Mouse (Mus musculus): ENCODE measurements around the gene Ryr1.

DNA sequence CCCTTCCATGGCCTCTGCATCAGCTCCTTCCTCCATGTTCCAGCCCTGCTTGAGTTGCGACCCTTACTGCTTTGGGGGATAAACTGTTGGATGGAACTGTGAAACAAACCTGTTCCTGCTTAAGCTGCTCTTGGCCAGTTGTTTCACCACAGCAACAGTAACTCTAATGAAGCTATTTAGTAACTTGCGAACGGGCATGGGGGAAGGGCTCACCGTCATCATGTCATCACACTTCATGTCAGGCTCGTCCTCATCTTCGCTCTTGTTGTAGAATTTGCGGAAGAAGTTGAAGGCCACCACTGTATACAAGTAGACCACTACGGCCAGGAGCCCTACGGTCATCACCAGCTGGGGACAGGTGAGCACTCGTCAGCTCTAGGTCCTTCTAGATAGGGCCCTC is 116.8 kb downstream of the Ryr1 start:
- TF ChIP-seq POLR2A (IDR thresholded peaks at IDR 0.05; ENCODE audit: control insufficient read depth, low read depth, low read length) = no peak
- TF ChIP-seq CTCF (IDR thresholded peaks at IDR 0.05; ENCODE audit: control insufficient read depth, insufficient read depth, insufficient replicate concordance, low read depth, low read length) = no peak
